Comparison of ENCODE assay signal across 8 mouse cellular contexts in genomic region chr17:24307500-24307899, GRCm38 (mm10). TPM values are rescaled to one million over a fixed set of nuclear protein-coding genes. Genes with fewer than 3 reads are reported as not detected.
A peak's percentile ranks its signal among the peaks of the same experiment; 100 is the strongest.
DNase-seq lines count a peak whose midpoint lies in the region; ATAC-seq and TF ChIP-seq lines count a peak whose summit lies in the region.
"Had no signal": no experiment of that assay in that cellular context is flagged by ENCODE, and none has a peak within 500 bp of the region (broad histone marks: within the 10 kb centered on the region; RNA-seq: fewer than 3 reads in every experiment).

No protein-coding gene starts in this region.

- peak; percentile 56 for DNase-seq in liver, adult 2 months (ENCODE audit: extremely low read depth, low read depth, low spot score)
- DNase-seq in MN1 (ENCODE audit: low spot score) = peak; percentile 50
- peak; percentile 60 to 69 for DNase-seq in adrenal gland, postnatal 36 days
- DNase-seq in forelimb bud, embryonic 11.5 days (ENCODE audit: low read depth, low spot score) = peak; percentile 13
- peak; percentile 39 for DNase-seq in lung, postnatal 0 days (ENCODE audit: low spot score)
- peak; percentile 70 for DNase-seq in thymus, postnatal 4 days

- H3K27me3 ChIP-seq in liver, adult 2 months (ENCODE audit: control insufficient read depth, insufficient read depth, low read length) = no peaks in the 10 kb centered on the region
- no peaks in the 10 kb centered on the region; the same call in 1 of the 2 replicates for H3K27me3 ChIP-seq in liver, embryonic 12.5 days (replicated peaks)
- H3K27me3 ChIP-seq in lung, postnatal 0 days (replicated peaks; ENCODE audit: insufficient read depth, low read length) = no peaks in the 10 kb centered on the region
- H3K27me3 ChIP-seq: heart, embryonic 15.5 days had no signal

- peak; percentile 86 for TF ChIP-seq CTCF in liver, adult 2 months (IDR thresholded peaks at IDR 0.05; ENCODE audit: low read depth, low read length)
- peak; percentile 73 for TF ChIP-seq CTCF in lung, postnatal 0 days (IDR thresholded peaks at IDR 0.05)

- 39% methylated on average over 4 of the region's 4 CpGs for WGBS in liver, adult 2 months
- WGBS in liver, embryonic 12.5 days (ENCODE audit: insufficient replicate concordance) = 31% methylated on average over 4 of the region's 4 CpGs
- WGBS in lung, postnatal 0 days = 38% methylated on average over 4 of the region's 4 CpGs

- H3K4me2 ChIP-seq in liver, embryonic 12.5 days = no peak overlapping the region
- H3K4me2 ChIP-seq in lung, postnatal 0 days (replicated peaks; ENCODE audit: low read depth, low read length) = no peak overlapping the region
- H3K4me2 ChIP-seq: heart, embryonic 15.5 days had no signal

- no peak overlapping the region for H3K4me3 ChIP-seq in liver, adult 2 months (ENCODE audit: insufficient read depth, low read depth, low read length)
- H3K4me3 ChIP-seq in liver, embryonic 12.5 days = no peak overlapping the region
- H3K4me3 ChIP-seq in lung, postnatal 0 days (ENCODE audit: low read depth, low read length) = no peak overlapping the region
- H3K4me3 ChIP-seq: heart, embryonic 15.5 days had no signal

- no peak overlapping the region for H3K9ac ChIP-seq in liver, adult 2 months (ENCODE audit: low read depth, low read length)
- no peak overlapping the region for H3K9ac ChIP-seq in liver, embryonic 12.5 days
- no peak overlapping the region for H3K9ac ChIP-seq in lung, postnatal 0 days (replicated peaks; ENCODE audit: low read depth)
- H3K9ac ChIP-seq: heart, embryonic 15.5 days had no signal

- H3K36me3 ChIP-seq in liver, adult 2 months (ENCODE audit: control insufficient read depth, insufficient read depth, low read length) = no peaks in the 10 kb centered on the region
- H3K36me3 ChIP-seq in liver, embryonic 12.5 days = no peaks in the 10 kb centered on the region
- H3K36me3 ChIP-seq in lung, postnatal 0 days (ENCODE audit: insufficient read depth, low read length) = no peaks in the 10 kb centered on the region
- H3K36me3 ChIP-seq: heart, embryonic 15.5 days had no signal

- H3K79me2 ChIP-seq in liver, adult 2 months (ENCODE audit: control insufficient read depth, insufficient read depth, low read length) = no peaks in the 10 kb centered on the region

- no peaks in the 10 kb centered on the region for H3K9me3 ChIP-seq in liver, embryonic 12.5 days (replicated peaks)
- H3K9me3 ChIP-seq in lung, postnatal 0 days (ENCODE audit: low read length) = no peaks in the 10 kb centered on the region
- H3K9me3 ChIP-seq: heart, embryonic 15.5 days had no signal

- TF ChIP-seq EP300 in lung, postnatal 0 days (IDR thresholded peaks at IDR 0.05) = no peak

- no peak for TF ChIP-seq POLR2A in liver, adult 2 months (IDR thresholded peaks at IDR 0.05; ENCODE audit: extremely low read depth, insufficient read depth, low read length)

- H3K27ac ChIP-seq in liver, adult 2 months (replicated peaks; ENCODE audit: insufficient read depth, low read depth, low read length) = no peak overlapping the region
- no peak overlapping the region for H3K27ac ChIP-seq in liver, embryonic 12.5 days
- H3K27ac ChIP-seq in lung, postnatal 0 days (ENCODE audit: low read length) = no peak overlapping the region
- H3K27ac ChIP-seq: heart, embryonic 15.5 days had no signal

- no peak for ATAC-seq in liver, embryonic 12.5 days
- no peak for ATAC-seq in lung, postnatal 0 days

- no peaks in the 10 kb centered on the region for H3K4me1 ChIP-seq in liver, adult 2 months (ENCODE audit: control insufficient read depth, insufficient read depth, low read length)
- no peaks in the 10 kb centered on the region for H3K4me1 ChIP-seq in liver, embryonic 12.5 days
- H3K4me1 ChIP-seq in lung, postnatal 0 days (ENCODE audit: insufficient read depth, low read depth, low read length) = no peaks in the 10 kb centered on the region
- H3K4me1 ChIP-seq: heart, embryonic 15.5 days had no signal

RNA-seq across cellular contexts. Expression of gene Abca17, which starts 43.4 kb away (rescaled TPM):
- not detected in 2 replicates for total RNA-seq in liver, adult 2 months (2014; rRNA removed)
- 0.02 TPM in 1 of 2 replicates, not detected in the other for polyA plus RNA-seq in liver, adult 2 months (2012; rRNA removed)
- polyA plus RNA-seq in liver, embryonic 12.5 days (2016; fragmentation: Nextera tagmentation; extraction: Ambion mirVana) = not detected in 2 replicates
- under 1 TPM in 1 of 2 experiments, not detected in 1; 0.07 TPM for total RNA-seq in adrenal gland, postnatal 36 days (2021)
- 1.5 and 1.7 TPM in 2 replicates for polyA plus RNA-seq in lung, postnatal 0 days (2015; fragmentation: Nextera tagmentation; extraction: Ambion mirVana)
- polyA plus RNA-seq: heart, embryonic 15.5 days had no signal

RNA-seq across cellular contexts. Expression of gene Abca3, which starts 44.2 kb away (rescaled TPM):
- total RNA-seq in liver, adult 2 months (2014; rRNA removed) = 36.0 and 46.1 TPM in 2 replicates
- 70.0 and 76.6 TPM in 2 replicates for polyA plus RNA-seq in liver, adult 2 months (2012; rRNA removed)
- 21.1 and 22.6 TPM in 2 replicates for polyA plus RNA-seq in liver, embryonic 12.5 days (2016; fragmentation: Nextera tagmentation; extraction: Ambion mirVana)
- total RNA-seq in adrenal gland, postnatal 36 days (2021) = 10 to 100 TPM; 19.8 to 24.4 TPM
- polyA plus RNA-seq in lung, postnatal 0 days (2015; fragmentation: Nextera tagmentation; extraction: Ambion mirVana) = 66.4 and 71.5 TPM in 2 replicates

RNA-seq across cellular contexts. Expression of gene Ccnf, which starts 56.2 kb away (rescaled TPM):
- total RNA-seq in liver, adult 2 months (2014; rRNA removed) = 3.0 and 3.5 TPM in 2 replicates
- 5.5 and 6.5 TPM in 2 replicates for polyA plus RNA-seq in liver, adult 2 months (2012; rRNA removed)
- polyA plus RNA-seq in liver, embryonic 12.5 days (2016; fragmentation: Nextera tagmentation; extraction: Ambion mirVana) = 93.7 and 95.4 TPM in 2 replicates
- 1 to 10 TPM; 3.3 to 4.8 TPM for total RNA-seq in adrenal gland, postnatal 36 days (2021)
- 2.8 and 4.5 TPM in 2 replicates for polyA plus RNA-seq in lung, postnatal 0 days (2015; fragmentation: Nextera tagmentation; extraction: Ambion mirVana)

Comparison
In these comparisons a context has a peak if more than half of its experiments do, and no peak if none do; other contexts are left out.
1. RNA of gene Ccnf, which starts 56.2 kb away (polyA plus RNA-seq): 93.7 to 95.4 TPM in liver, embryonic 12.5 days; 5.5 to 6.5 TPM in liver, adult 2 months and 2.8 to 4.5 TPM in lung, postnatal 0 days; every median in the first group is over 10 times any median in the second.
2. DNase-seq: peak in every context shown above with its lines; median percentile 70 in thymus, postnatal 4 days; 64 in adrenal gland, postnatal 36 days; 56 in liver, adult 2 months; 50 in MN1; 39 in lung, postnatal 0 days; 13 in forelimb bud, embryonic 11.5 days.